Mouse (Mus musculus): Measurements from ENCODE around the gene Ttc41. TPM values are rescaled to one million over a fixed set of nuclear protein-coding genes. Genes with fewer than 3 reads are reported as not detected.

The Ttc41 gene
- polyA plus RNA-seq, 2 experiments: 0.98 to 2.5 TPM

GRCm38 (mm10) chr10:86794196-86794595 is 88.6 kb downstream of the Ttc41 start:
- DNase-seq (ENCODE audit: low spot score): no peak
- 89% methylated on average over 4 of the region's 4 CpGs for WGBS
- no peak for TF ChIP-seq POLR2A (IDR thresholded peaks at IDR 0.05; ENCODE audit: borderline replicate concordance, extremely low read depth, insufficient read depth, insufficient read length)

GRCm38 (mm10) chr10:86794794-86795535 is 89.4 kb downstream of the Ttc41 start:
- ATAC-seq (ENCODE audit: low FRiP score, low read depth): no peak
- Histone ChIP-seq H3K4me2 (replicated peaks; ENCODE audit: low read depth, low read length, severe bottlenecking) (no peak overlapping the region), H3K4me3 (replicated peaks; ENCODE audit: low read length) (no peak overlapping the region), H3K27ac (replicated peaks; ENCODE audit: low read depth, low read length) (no peak overlapping the region), H3K4me1 (ENCODE audit: control insufficient read depth, insufficient read depth, low read length) (no peaks in the 10 kb centered on the region), H3K9me3 (ENCODE audit: control insufficient read depth, low read length) (no peaks in the 10 kb centered on the region), H3K36me3 (ENCODE audit: control insufficient read depth, insufficient read depth, low read length) (no peaks in the 10 kb centered on the region), H3K9ac (ENCODE audit: low read depth, low read length, severe bottlenecking) (no peak overlapping the region), H3K27me3 (ENCODE audit: control insufficient read depth, insufficient read depth, low read length) (no peaks in the 10 kb centered on the region)
- no peak for TF ChIP-seq POLR2A (IDR thresholded peaks at IDR 0.05; ENCODE audit: borderline replicate concordance, extremely low read depth, insufficient read depth, insufficient read length)
- no peak for DNase-seq (ENCODE audit: low spot score)
- WGBS: 83% methylated on average over 9 of the region's 9 CpGs

More at GRCm38 (mm10) chr10:86794196-86794595, 88.6 kb downstream of the Ttc41 start:
- H3K27me3 ChIP-seq (ENCODE audit: control insufficient read depth, insufficient read depth, low read length): no peaks in the 10 kb centered on the region
- no peaks in the 10 kb centered on the region for H3K4me1 ChIP-seq (ENCODE audit: control insufficient read depth, insufficient read depth, low read length)
- H3K36me3 ChIP-seq (ENCODE audit: control insufficient read depth, insufficient read depth, low read length): no peaks in the 10 kb centered on the region
- no peak overlapping the region for H3K9ac ChIP-seq (ENCODE audit: low read depth, low read length, severe bottlenecking)
- no peak overlapping the region for H3K27ac ChIP-seq (replicated peaks; ENCODE audit: low read depth, low read length)
- no peak for ATAC-seq (ENCODE audit: low FRiP score, low read depth)
- no peaks in the 10 kb centered on the region for H3K9me3 ChIP-seq (ENCODE audit: control insufficient read depth, low read length)
- no peak overlapping the region for H3K4me3 ChIP-seq (replicated peaks; ENCODE audit: low read length)
- H3K4me2 ChIP-seq (replicated peaks; ENCODE audit: low read depth, low read length, severe bottlenecking): no peak overlapping the region

DNA sequence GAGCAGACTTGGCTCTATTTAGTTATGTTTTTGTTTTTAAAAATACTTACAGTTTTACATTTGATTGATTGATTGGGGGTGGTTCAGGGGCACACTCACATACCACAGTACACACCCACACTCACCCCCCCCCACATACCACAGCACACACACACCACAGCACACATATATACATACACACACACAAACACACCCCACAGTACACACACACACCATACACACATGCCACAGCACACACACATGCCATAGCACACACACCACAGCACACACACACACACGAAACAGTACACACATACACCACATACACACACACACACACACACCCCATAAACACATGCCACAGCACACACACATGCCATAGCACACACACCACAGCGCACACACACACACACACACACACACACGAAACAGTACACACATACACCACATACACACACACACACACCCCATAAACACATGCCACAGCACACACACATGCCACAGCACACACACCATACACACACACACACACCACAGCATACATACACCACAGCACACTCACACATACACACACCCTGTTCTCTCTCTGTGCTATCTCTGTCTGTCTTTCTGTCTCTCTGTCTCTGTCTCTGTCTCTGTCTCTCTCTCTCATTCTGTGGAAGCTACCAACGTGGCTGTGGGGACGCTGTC is 90.6 kb downstream of the Ttc41 start:
- WGBS: over 99% methylated on average over 5 of the region's 5 CpGs
- H3K4me1 ChIP-seq (ENCODE audit: control insufficient read depth, insufficient read depth, low read length): no peaks in the 10 kb centered on the region

DNA sequence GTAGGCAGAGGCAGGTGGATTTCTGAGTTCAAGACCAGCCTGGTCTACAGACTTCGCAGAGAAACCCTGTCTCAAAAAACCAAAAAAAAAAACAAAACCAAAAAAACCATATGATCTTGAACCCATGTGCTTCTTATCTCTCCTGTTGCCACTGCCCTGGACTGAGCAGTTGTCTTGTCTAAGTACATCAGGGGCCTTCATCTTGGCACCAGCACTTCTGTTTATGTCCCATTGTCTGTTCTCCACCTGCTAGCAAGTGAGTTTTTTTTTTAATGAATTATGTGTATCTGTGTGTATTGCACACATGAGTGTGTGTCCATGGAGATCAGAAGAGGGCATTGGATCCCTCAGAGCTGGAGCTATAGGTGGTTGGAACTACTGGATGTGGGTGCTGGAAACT is 101.8 kb downstream of the Ttc41 start:
- no peak for TF ChIP-seq POLR2A (IDR thresholded peaks at IDR 0.05; ENCODE audit: borderline replicate concordance, extremely low read depth, insufficient read depth, insufficient read length)
- WGBS: 85% methylated on average over 1 of the region's 1 CpGs
- no peak overlapping the region for H3K4me3 ChIP-seq (replicated peaks; ENCODE audit: low read length)
- no peak overlapping the region for H3K9ac ChIP-seq (ENCODE audit: low read depth, low read length, severe bottlenecking)
- no peak for DNase-seq (ENCODE audit: low spot score)
- no peaks in the 10 kb centered on the region for H3K9me3 ChIP-seq (ENCODE audit: control insufficient read depth, low read length)
- no peak overlapping the region for H3K4me2 ChIP-seq (replicated peaks; ENCODE audit: low read depth, low read length, severe bottlenecking)
- no peaks in the 10 kb centered on the region for H3K36me3 ChIP-seq (ENCODE audit: control insufficient read depth, insufficient read depth, low read length)
- no peaks in the 10 kb centered on the region for H3K27me3 ChIP-seq (ENCODE audit: control insufficient read depth, insufficient read depth, low read length)
- 0 out of 2 replicates have a peak, but pooled peaks cover 4% of the 10 kb centered on the region for H3K4me1 ChIP-seq (ENCODE audit: control insufficient read depth, insufficient read depth, low read length)
- H3K27ac ChIP-seq (replicated peaks; ENCODE audit: low read depth, low read length): no peak overlapping the region
- ATAC-seq (ENCODE audit: low FRiP score, low read depth): no peak

More for the DNA sequence above, 90.6 kb downstream of the Ttc41 start:
- Histone ChIP-seq H3K36me3 (ENCODE audit: control insufficient read depth, insufficient read depth, low read length) (no peaks in the 10 kb centered on the region), H3K4me3 (replicated peaks; ENCODE audit: low read length) (no peak overlapping the region), H3K9ac (ENCODE audit: low read depth, low read length, severe bottlenecking) (no peak overlapping the region), H3K27me3 (ENCODE audit: control insufficient read depth, insufficient read depth, low read length) (no peaks in the 10 kb centered on the region), H3K4me2 (replicated peaks; ENCODE audit: low read depth, low read length, severe bottlenecking) (no peak overlapping the region), H3K9me3 (ENCODE audit: control insufficient read depth, low read length) (no peaks in the 10 kb centered on the region), H3K27ac (replicated peaks; ENCODE audit: low read depth, low read length) (no peak overlapping the region)
- no peak for TF ChIP-seq POLR2A (IDR thresholded peaks at IDR 0.05; ENCODE audit: borderline replicate concordance, extremely low read depth, insufficient read depth, insufficient read length)
- DNase-seq (ENCODE audit: low spot score) (no peak), ATAC-seq (ENCODE audit: low FRiP score, low read depth) (no peak)

DNA sequence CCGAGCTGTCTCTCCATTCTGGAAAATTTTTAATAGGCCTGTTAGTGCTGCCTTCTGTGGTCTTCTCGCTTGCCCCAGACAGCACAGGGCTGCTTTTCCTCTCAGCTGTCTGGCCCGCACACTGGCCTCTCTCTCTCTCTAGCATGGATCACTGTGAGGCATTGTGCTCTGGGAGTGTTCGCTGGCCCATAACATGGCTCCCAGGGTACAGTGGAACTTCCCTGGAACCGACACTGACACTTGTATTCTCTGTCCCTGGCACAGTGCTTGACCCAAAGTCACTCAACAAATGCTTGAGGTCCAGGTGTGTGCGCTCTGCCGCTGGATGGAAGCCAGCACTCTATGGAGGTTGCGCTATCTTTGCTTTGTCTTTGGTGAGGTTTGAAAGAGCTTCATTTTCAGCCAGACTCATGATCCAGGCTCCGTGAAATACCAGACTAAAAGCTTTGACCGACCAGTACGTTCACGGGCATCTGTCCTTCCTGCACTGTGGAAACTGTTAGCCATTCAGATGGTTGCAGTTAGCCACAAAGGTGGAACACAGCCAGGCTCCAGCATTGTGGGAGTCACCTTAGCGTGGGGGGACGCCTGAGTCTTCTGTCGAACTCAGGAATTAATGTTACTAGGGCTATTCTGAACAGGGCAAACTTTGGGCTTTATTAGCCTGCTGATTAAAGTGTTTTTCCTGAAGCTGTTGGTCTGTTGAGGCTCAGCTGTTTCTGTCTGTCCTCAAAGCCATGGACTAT is 102.6 kb downstream of the Ttc41 start:
- ATAC-seq (ENCODE audit: low FRiP score, low read depth) (no peak), DNase-seq (ENCODE audit: low spot score) (no peak)
- Histone ChIP-seq H3K36me3 (ENCODE audit: control insufficient read depth, insufficient read depth, low read length) (no peaks in the 10 kb centered on the region), H3K4me3 (replicated peaks; ENCODE audit: low read length) (no peak overlapping the region), H3K9ac (ENCODE audit: low read depth, low read length, severe bottlenecking) (no peak overlapping the region), H3K4me2 (replicated peaks; ENCODE audit: low read depth, low read length, severe bottlenecking) (no peak overlapping the region), H3K4me1 (ENCODE audit: control insufficient read depth, insufficient read depth, low read length) (0 out of 2 replicates have a peak, but pooled peaks cover 4% of the 10 kb centered on the region), H3K27ac (replicated peaks; ENCODE audit: low read depth, low read length) (no peak overlapping the region), H3K27me3 (ENCODE audit: control insufficient read depth, insufficient read depth, low read length) (no peaks in the 10 kb centered on the region), H3K9me3 (ENCODE audit: control insufficient read depth, low read length) (no peaks in the 10 kb centered on the region)
- WGBS: 76% methylated on average over 15 of the region's 15 CpGs
- TF ChIP-seq POLR2A (IDR thresholded peaks at IDR 0.05; ENCODE audit: borderline replicate concordance, extremely low read depth, insufficient read depth, insufficient read length): no peak
